Mouse (Mus musculus) heart, postnatal 25 days (tissue): ENCODE data around the gene Atm. TPM values are rescaled to one million over a fixed set of nuclear protein-coding genes. Genes with fewer than 3 reads are reported as not detected.
A peak's percentile ranks its signal among the peaks of the same experiment; 100 is the strongest.

Experiments used
- DNase-seq: peaks from one replicate; pipeline ENCODE4 v3.0.0; 2022; ENCODE audit warnings: low spot score
- intact Hi-C: fragments of 180-260 bp; cut with DNase I; formaldehyde crosslinking; loops from one replicate; pipeline ENCODE4 v1.15.1; 2025
- microRNA-seq: library from miRNA; unstranded; fragments of <30 nt; microRNA quantifications from one replicate; pipeline ENCODE4 v1.2.0, GENCODE M21; 2022
- total RNA-seq, 2 experiments: library from RNA; stranded (reverse); gene quantifications; 2 replicates each; pipeline ENCODE4 v1.2.3; 2021

The Atm gene
- total RNA-seq, 2 experiments from 2014 or later, result 7.9 to 9.3 TPM

DNA sequence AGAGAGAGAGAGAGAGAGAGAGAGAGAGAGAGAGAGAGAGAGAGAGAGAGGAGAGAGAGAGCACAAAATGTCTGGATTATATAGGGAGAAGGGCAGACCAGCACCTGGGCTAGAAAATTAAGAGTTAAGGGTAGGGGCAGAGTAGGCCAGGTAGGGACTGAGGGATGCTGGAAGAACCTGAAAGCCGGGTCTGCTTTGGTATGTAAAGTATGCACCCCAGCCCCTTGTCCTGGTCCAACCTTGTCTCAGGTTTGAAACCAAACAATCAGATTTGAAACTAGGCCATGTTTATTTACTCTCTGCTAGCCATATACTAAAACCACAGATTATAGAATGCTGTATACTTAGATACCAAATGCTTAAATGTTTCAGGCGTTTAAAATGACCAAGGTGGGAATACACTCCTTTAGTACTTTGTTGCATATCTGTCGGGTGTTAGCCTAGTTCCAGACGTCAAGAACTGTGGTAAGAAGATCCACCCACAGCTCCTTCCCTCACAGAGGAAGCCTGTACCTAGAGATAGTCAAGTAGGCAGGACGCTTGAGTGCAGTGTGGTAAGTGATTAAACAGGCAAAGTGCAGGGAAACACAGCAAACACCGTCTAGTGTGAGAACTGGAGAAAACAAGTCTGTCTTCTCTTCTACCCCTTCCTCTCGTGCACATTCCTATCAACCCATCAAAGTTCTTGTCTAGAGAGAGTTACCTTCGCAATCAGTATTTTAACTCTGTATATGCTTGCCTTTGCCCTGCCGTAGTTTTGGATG, 114.2 kb downstream of the Atm start:
- intact Hi-C loops, result no loop called here
- DNase-seq, result no peak

- DNase-seq, result no peak
- intact Hi-C loops, result no loop called here
These were observed 127.1 kb downstream of the Atm start for GRCm38 (mm10) chr9:53409427-53409826.

GRCm38 (mm10) chr9:53408953-53409361, 127.6 kb downstream of the Atm start:
- no peak for DNase-seq
- intact Hi-C loops, result no loop called here

DNA sequence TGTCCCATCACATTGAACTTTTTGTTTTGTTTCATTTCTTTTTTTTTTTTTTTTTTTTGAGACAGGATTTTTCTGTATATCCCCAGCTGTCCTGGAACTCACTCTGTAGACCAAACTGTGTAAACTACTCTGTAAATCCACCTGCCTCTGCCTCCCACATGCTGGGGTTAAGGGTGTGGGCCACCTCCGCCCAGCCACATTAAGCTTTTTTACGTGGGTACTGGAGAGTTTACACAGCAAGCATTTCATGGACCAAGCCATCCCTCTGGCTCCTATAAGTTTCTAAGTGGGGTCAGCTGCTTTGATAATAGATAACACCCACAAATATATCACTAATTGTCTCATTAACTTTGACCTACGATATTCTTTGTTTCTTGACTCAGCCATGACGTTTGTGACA, 128.0 kb downstream of the Atm start:
- intact Hi-C loops, result no loop called here
- no peak for DNase-seq

DNA sequence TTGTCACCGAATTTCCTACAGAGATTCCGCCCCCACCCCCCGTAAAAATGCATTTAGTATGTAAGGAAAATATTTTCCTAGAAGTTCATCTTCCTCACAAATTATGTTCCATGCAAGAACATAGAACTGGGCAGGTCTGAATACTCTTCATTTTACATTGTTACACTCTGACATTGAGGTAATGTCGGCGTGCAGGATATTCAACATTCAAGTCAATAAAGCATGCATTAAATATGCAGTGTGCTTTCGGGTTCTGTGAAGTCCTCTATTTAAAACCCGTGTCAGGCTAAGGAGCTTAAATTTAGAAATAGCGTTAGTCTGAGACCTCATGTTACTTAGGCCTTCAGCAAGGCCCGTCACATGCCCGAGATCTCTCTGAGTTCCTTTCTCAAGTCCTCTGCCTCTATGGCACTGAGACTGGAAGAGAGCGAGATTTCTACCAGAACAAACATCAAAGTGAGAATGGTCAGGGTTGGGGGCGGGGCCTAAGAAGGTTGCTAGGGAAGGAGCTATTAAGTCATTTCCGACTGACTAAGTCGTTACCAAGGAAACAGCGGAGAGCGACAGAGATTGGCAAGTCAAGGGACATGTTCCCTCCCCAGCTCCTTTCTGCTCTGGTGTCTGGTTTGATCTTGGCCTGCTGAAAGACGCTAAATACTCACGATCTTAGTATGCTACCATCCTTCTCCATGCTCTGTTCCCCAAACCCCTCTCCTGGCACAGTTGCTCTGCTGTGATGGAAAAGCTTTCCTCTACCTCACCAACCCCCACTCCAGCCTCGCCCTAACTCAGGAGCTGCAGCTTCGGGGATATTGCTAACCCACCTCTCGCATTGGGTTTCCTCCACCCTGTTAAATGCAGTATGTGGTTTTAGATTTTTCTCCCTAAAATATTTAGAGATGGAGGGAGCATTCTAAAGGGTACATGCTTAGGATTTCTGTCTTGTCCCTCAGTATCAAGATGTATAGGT, 131.5 kb downstream of the Atm start:
- peak; percentile 53 for DNase-seq
- intact Hi-C loops, result no loop called here

DNA sequence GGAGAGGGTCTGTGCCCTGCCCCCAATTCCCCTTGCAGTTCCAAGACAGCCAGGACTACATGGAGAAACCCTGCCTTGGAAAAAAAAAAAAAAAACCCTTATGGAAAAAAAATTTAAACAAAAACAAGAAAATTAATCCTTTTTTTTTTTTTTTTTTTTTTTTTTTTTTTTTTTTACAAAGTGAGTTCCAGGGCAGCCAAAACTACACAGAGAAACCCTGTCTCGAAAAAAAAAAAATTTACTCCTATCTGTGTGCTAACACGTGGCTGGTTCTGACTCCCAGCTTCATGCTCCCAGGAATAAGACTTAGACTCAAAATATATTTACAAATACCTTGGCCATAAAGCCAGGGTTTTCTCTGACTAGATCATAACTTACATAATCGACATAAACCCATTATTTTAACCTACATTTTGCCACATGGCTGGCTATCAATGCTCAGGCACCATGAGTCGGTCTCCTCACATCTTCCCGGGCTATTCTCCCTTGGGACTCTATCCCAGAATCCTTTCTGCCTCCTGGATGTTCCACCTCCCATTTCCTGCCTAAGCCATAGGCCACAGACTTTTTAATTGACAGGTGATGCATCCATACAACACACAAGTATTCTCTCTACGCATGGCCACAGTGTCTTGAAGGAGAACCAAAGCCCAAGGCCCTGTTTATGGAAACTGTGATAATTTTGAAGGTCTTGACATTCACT, 132.3 kb downstream of the Atm start:
- intact Hi-C loops, result no loop called here
- no peak for DNase-seq

DNA sequence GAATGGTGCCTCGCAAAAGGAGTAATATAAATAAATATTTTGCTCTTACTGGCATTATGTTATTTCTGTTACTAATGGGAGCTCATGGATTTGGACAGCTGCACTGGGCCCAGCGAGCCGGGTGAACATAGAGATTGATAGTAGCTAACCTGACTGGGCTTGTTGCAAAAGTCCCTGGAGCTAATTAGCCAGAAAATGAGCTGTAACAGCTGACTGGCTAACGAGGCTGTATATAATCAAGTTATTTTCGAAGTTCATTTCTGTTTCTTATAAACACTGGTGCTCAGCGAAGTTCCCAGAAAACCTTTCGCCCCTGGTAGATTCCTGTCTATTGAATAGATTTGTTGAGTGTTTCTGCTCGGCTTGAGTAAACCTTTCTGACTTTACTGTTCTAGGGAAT, 133.5 kb downstream of the Atm start:
- no peak for DNase-seq
- intact Hi-C loops, result no loop called here

GRCm38 (mm10) chr9:53402291-53402711, 134.2 kb downstream of the Atm start, which contains the start of gene 4930550C14Rik:
TSS of gene 4930550C14Rik (plus strand) at chr9:53402325.
- intact Hi-C loops, result no loop called here
- DNase-seq, result peak; percentile 13

- intact Hi-C loops, result no loop called here
- no peak for DNase-seq
These were observed 135.4 kb downstream of the Atm start for GRCm38 (mm10) chr9:53401146-53401545.

DNA sequence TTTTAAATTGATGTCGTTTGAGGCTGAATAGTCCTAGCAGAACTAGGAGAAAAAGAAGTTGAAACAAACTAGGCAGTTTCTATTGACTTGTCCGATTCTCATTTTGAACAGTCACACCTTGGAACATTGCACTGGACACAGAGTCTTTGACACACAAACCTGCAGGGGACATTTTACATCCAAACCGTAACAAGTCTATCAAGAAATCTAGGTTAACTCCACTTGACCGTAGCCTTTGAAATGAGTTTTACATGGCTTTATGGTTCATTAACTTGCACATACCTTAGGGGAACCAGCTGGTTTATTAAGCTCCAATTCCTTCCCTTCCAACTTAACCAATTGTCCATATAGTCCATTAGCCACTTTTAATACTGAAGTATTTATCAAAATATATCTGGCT, 135.8 kb downstream of the Atm start:
- intact Hi-C loops, result no loop called here
- no peak for DNase-seq

DNA sequence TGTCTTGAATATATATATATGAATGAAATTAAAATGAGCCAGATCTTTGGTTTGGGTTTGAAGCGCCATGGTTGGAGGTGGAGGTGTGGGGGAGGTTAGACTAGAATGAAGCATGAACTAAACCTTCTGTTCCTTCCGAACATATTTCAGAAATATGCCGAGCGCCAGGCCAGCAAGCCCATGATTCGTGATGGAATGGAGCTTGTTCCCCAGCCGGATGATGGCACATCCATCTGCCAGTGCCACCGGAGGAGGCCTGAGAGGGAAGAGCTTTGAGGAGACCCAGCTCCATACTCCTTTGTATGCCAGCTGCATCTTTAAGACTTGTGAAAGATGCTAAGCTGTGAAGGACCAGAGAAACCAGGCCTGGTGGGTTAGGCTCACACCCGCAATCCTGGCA, 137.0 kb downstream of the Atm start:
- intact Hi-C loops, result no loop called here

GRCm38 (mm10) chr9:53398388-53398700, 138.2 kb downstream of the Atm start:
- DNase-seq, result no peak

More for the DNA sequence above, 137.0 kb downstream of the Atm start:
- DNase-seq, result no peak

DNA sequence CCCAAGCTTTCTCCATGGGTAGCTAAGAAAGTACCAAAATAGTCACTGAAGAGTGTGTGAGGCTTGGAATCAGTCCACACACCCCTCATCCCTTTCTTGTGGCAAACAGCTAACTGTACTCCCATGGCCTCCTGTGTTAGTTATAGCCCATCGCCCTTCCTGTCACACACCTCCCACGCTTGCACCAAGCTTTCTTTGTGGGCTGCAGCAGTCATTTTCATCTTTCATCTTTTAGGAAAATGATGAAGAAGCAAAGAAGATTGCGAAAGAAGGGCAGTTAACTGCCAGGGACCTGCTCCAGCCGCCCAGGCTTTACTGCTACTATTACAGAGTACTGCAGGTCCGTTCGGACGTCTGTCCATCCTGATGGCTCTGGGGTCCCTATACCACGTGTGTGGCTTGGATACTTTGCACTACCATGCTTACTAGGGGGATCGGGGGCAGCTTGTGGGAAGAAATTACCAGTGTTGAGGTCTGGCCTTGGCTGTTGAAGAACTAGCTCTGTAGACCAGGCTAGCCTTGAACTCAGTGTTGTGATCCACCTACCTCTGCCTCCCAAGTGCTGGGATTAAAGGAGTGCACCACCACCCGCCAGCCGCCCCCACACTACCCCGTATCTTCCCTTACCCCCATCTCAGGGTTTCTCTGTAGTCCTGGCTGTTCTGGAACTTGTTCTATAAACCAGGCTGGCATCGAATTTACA, 138.7 kb downstream of the Atm start:
- intact Hi-C loops, result loop anchor here (1.0 kb wide), 1 partner anchor 144 kb away; no protein-coding TSS in a partner anchor
- no peak for DNase-seq

More at GRCm38 (mm10) chr9:53398388-53398700, 138.2 kb downstream of the Atm start:
- intact Hi-C loops, result loop anchor here (1.0 kb wide), 1 partner anchor 144 kb away; no protein-coding TSS in a partner anchor

- intact Hi-C loops, result no loop called here
- DNase-seq, result no peak
These were observed 146.4 kb downstream of the Atm start for GRCm38 (mm10) chr9:53390136-53390535.

Small RNA genes lying within 50 kb of the gene (microRNA-seq; reads per million reads assigned to microRNA genes)
- gene Mir130c, result not detected

Other genes with a start within 250 kb of the Atm start
- under 1 TPM; 0.23 to 0.36 TPM for gene Exph5, start 235.1 kb downstream of the Atm start, total RNA-seq
- 1 to 10 TPM; 9.4 to 9.5 TPM for gene Kdelc2, start 152.7 kb downstream of the Atm start, total RNA-seq
- under 1 TPM in 1 of 2 experiments, not detected in 1; 0.26 TPM for gene 4930550C14Rik, start 134.4 kb downstream of the Atm start, total RNA-seq
- gene Npat, start 307 bp upstream of the Atm start, total RNA-seq, result 1 to 10 TPM; 7.5 to 7.8 TPM
- gene Acat1, start 73.6 kb upstream of the Atm start, total RNA-seq, result 100 to 1,000 TPM; 276 to 289 TPM
- gene Cul5, start 133.3 kb upstream of the Atm start, total RNA-seq, result 10 to 100 TPM; 43.4 to 46.4 TPM
- gene Rab39, start 169.5 kb upstream of the Atm start, total RNA-seq, result under 1 TPM; 0.08 to 0.25 TPM
- gene Slc35f2, start 234.8 kb upstream of the Atm start, total RNA-seq, result under 1 TPM in 1 of 2 experiments, not detected in 1; 0.10 TPM